ENCODE assay signal across 11 mouse cellular contexts in genomic region chr4:62659264-62659663, GRCm38 (mm10).
DNase-seq lines count a peak whose midpoint lies in the region; ATAC-seq and TF ChIP-seq lines count a peak whose summit lies in the region.
"Had no signal": no experiment of that assay in that cellular context is flagged by ENCODE, and none has a peak within 500 bp of the region (broad histone marks: within the 10 kb centered on the region; RNA-seq: fewer than 3 reads in every experiment).

No protein-coding gene starts in this region.

- H3K9ac ChIP-seq in stomach, embryonic 16.5 days (ENCODE audit: low read length): no peak overlapping the region
- H3K9ac ChIP-seq in stomach, postnatal 0 days (ENCODE audit: low read length): no peak overlapping the region
- H3K9ac ChIP-seq in liver, postnatal 0 days (replicated peaks): no peak overlapping the region
- H3K9ac ChIP-seq: liver, embryonic 15.5 days had no signal

- WGBS in stomach, embryonic 16.5 days: 33% methylated on average over 15 of the region's 15 CpGs
- 42% methylated on average over 15 of the region's 15 CpGs for WGBS in stomach, postnatal 0 days
- WGBS in limb, embryonic 10.5 days: 9% methylated on average over 15 of the region's 15 CpGs
- 55% methylated on average over 15 of the region's 15 CpGs for WGBS in liver, postnatal 0 days (ENCODE audit: insufficient replicate concordance)

- TF ChIP-seq EP300 in stomach, postnatal 0 days (optimal IDR thresholded peaks at IDR 0.05): no peak
- TF ChIP-seq EP300 in liver, postnatal 0 days (IDR thresholded peaks at IDR 0.05; ENCODE audit: low read depth): no peak

- no peaks in the 10 kb centered on the region for H3K36me3 ChIP-seq in stomach, embryonic 16.5 days (ENCODE audit: control insufficient read depth, insufficient read depth, low read length)
- no peaks in the 10 kb centered on the region for H3K36me3 ChIP-seq in stomach, postnatal 0 days (ENCODE audit: control insufficient read depth, insufficient read depth, low read length)
- H3K36me3 ChIP-seq in limb, embryonic 10.5 days: no peaks in the 10 kb centered on the region
- no peaks in the 10 kb centered on the region for H3K36me3 ChIP-seq in liver, postnatal 0 days (replicated peaks; ENCODE audit: insufficient read depth, low read length)
- H3K36me3 ChIP-seq: liver, embryonic 15.5 days had no signal

- ATAC-seq in stomach, embryonic 16.5 days (ENCODE audit: insufficient read depth, low FRiP score): no peak
- no peak for ATAC-seq in stomach, postnatal 0 days (ENCODE audit: low FRiP score, low TSS enrichment)
- ATAC-seq in liver, postnatal 0 days: no peak
- ATAC-seq: activated CD4-positive, CD25-positive, alpha-beta regulatory T cell, adult 4 months had no signal

- TF ChIP-seq CTCF in stomach, postnatal 0 days (IDR thresholded peaks at IDR 0.05; ENCODE audit: low read depth): no peak
- no peak for TF ChIP-seq CTCF in liver, postnatal 0 days (IDR thresholded peaks at IDR 0.05; ENCODE audit: low read depth)

- no peaks in the 10 kb centered on the region for H3K27me3 ChIP-seq in stomach, embryonic 16.5 days (ENCODE audit: control insufficient read depth, insufficient read depth, low read length)
- H3K27me3 ChIP-seq in stomach, postnatal 0 days (ENCODE audit: control insufficient read depth, insufficient read depth, low read length): no peaks in the 10 kb centered on the region
- peaks cover 4% of the 10 kb centered on the region; the same call in 1 of the 2 replicates for H3K27me3 ChIP-seq in limb, embryonic 10.5 days (ENCODE audit: low read depth, poor library complexity, severe bottlenecking)
- no peaks in the 10 kb centered on the region for H3K27me3 ChIP-seq in liver, postnatal 0 days (ENCODE audit: insufficient read depth, low read length)
- H3K27me3 ChIP-seq: liver, embryonic 15.5 days had no signal

- peak overlapping the region; percentile 89; the same call in 1 of the 2 replicates for H3K27ac ChIP-seq in stomach, embryonic 16.5 days (ENCODE audit: low read length)
- no peak overlapping the region for H3K27ac ChIP-seq in stomach, postnatal 0 days (replicated peaks)
- H3K27ac ChIP-seq in limb, embryonic 10.5 days: peak overlapping the region; percentile 91
- H3K27ac ChIP-seq in liver, postnatal 0 days (ENCODE audit: low read depth): no peak overlapping the region
- H3K27ac ChIP-seq: liver, embryonic 15.5 days had no signal

- H3K9me3 ChIP-seq in stomach, embryonic 16.5 days (replicated peaks; ENCODE audit: control insufficient read depth, low read length): no peaks in the 10 kb centered on the region
- no peaks in the 10 kb centered on the region for H3K9me3 ChIP-seq in stomach, postnatal 0 days (ENCODE audit: control insufficient read depth, low read length)
- no peaks in the 10 kb centered on the region for H3K9me3 ChIP-seq in limb, embryonic 10.5 days (replicated peaks)
- no peaks in the 10 kb centered on the region for H3K9me3 ChIP-seq in liver, postnatal 0 days (ENCODE audit: low read length)
- H3K9me3 ChIP-seq: liver, embryonic 15.5 days had no signal

- no peak overlapping the region for H3K4me3 ChIP-seq in stomach, embryonic 16.5 days (replicated peaks; ENCODE audit: low read length)
- H3K4me3 ChIP-seq in stomach, postnatal 0 days (ENCODE audit: low read depth, low read length): no peak overlapping the region
- 0 out of 2 replicates have a peak overlapping the region, but pooled peaks have one; percentile 8 for H3K4me3 ChIP-seq in limb, embryonic 10.5 days
- no peak overlapping the region for H3K4me3 ChIP-seq in liver, postnatal 0 days (ENCODE audit: low read depth, low read length)
- H3K4me3 ChIP-seq: liver, embryonic 15.5 days had no signal

- no peak overlapping the region for H3K4me2 ChIP-seq in stomach, embryonic 16.5 days (ENCODE audit: low read depth, low read length)
- H3K4me2 ChIP-seq in stomach, postnatal 0 days (replicated peaks; ENCODE audit: low read depth): no peak overlapping the region
- no peak overlapping the region for H3K4me2 ChIP-seq in liver, postnatal 0 days (ENCODE audit: low read depth, low read length)
- H3K4me2 ChIP-seq: liver, embryonic 15.5 days had no signal

- DNase-seq in gastrocnemius, postnatal 10 days: peak; percentile 60
- no peak for DNase-seq in gastrocnemius, adult 18-20 months (ENCODE audit: low spot score)
- DNase-seq in stomach, postnatal 0 days (ENCODE audit: low spot score): no peak
- peak; percentile 59 for DNase-seq in limb, embryonic 10.5 days (ENCODE audit: low spot score)
- no peak for DNase-seq in ovary, adult 18-20 months (ENCODE audit: low spot score)
- DNase-seq in urinary bladder, postnatal 4 days (ENCODE audit: low spot score in 2 of 2): no peak
- no peak for DNase-seq in liver, postnatal 0 days
- DNase-seq: thymus, postnatal 25 days had no signal

- H3K4me1 ChIP-seq in stomach, embryonic 16.5 days (ENCODE audit: control insufficient read depth, insufficient read depth, low read length): peaks cover 48% of the 10 kb centered on the region
- H3K4me1 ChIP-seq in stomach, postnatal 0 days (replicated peaks; ENCODE audit: control insufficient read depth, insufficient read depth): peaks cover 22% of the 10 kb centered on the region
- peaks cover 60% of the 10 kb centered on the region for H3K4me1 ChIP-seq in limb, embryonic 10.5 days
- H3K4me1 ChIP-seq in liver, postnatal 0 days (ENCODE audit: insufficient read depth): peaks cover 19% of the 10 kb centered on the region

Comparison
In these comparisons a context has a peak if more than half of its experiments do, and no peak if none do; other contexts are left out.
1. DNase-seq: peak in gastrocnemius, postnatal 10 days (single experiment) and limb, embryonic 10.5 days (single experiment); none in gastrocnemius, adult 18-20 months (single experiment), stomach, postnatal 0 days (single experiment), ovary, adult 18-20 months (single experiment), urinary bladder, postnatal 4 days (0 of 2) and liver, postnatal 0 days (single experiment).
2. H3K27ac ChIP-seq: peak in stomach, embryonic 16.5 days (single experiment) and limb, embryonic 10.5 days (single experiment); none in stomach, postnatal 0 days (single experiment) and liver, postnatal 0 days (single experiment).